Mouse (Mus musculus) heart, embryonic 11.5 days (tissue): ENCODE measurements around the gene Sox5. TPM values are rescaled to one million over a fixed set of nuclear protein-coding genes. Genes with fewer than 3 reads are reported as not detected.

Experiments
- ATAC-seq: fragments of 200-750 bp; cut with Nextera tagmentation; replicated peaks from 2 replicates; pipeline ENCODE4 v1.8.0; 2017; ENCODE audit warnings: moderate library complexity; ENCODE audit not compliant: insufficient number of reproducible peaks, low FRiP score, low TSS enrichment
- H3K27ac ChIP-seq: fragments of 300-500 bp; sonication (generic); 2 replicates; pipeline ENCODE4 v1.5.1; 2014; ENCODE audit warnings: mild to moderate bottlenecking, low read depth, low read length
- H3K27me3 ChIP-seq: fragments of 300-500 bp; sonication (generic); 2 replicates; pipeline ENCODE4 v1.6.1; 2014; ENCODE audit warnings: mild to moderate bottlenecking, low read length, mixed read lengths; ENCODE audit not compliant: control insufficient read depth, insufficient read depth
- H3K36me3 ChIP-seq: fragments of 300-500 bp; sonication (generic); 2 replicates; pipeline ENCODE4 v1.6.1; 2014; ENCODE audit warnings: mild to moderate bottlenecking, low read length, moderate library complexity, mixed read lengths; ENCODE audit not compliant: control insufficient read depth, insufficient read depth
- H3K4me1 ChIP-seq: fragments of 300-500 bp; sonication (generic); 2 replicates; pipeline ENCODE4 v1.6.1; 2014; ENCODE audit warnings: low read length; ENCODE audit not compliant: control insufficient read depth, insufficient read depth
- H3K4me2 ChIP-seq: fragments of 300-500 bp; sonication (generic); 2 replicates; pipeline ENCODE4 v1.6.1; 2014; ENCODE audit warnings: mild to moderate bottlenecking, moderate library complexity
- H3K4me3 ChIP-seq: fragments of 300-500 bp; sonication (generic); 2 replicates; pipeline ENCODE4 v1.5.1; 2014; ENCODE audit warnings: low read depth, low read length
- H3K9ac ChIP-seq: fragments of 300-500 bp; sonication (generic); 2 replicates; pipeline ENCODE4 v1.6.1; 2014; ENCODE audit warnings: mild to moderate bottlenecking, low read depth, low read length, moderate library complexity
- H3K9me3 ChIP-seq: fragments of 300-500 bp; sonication (generic); replicated peaks from 2 replicates; pipeline ENCODE4 v1.6.1; 2016; ENCODE audit warnings: low read length; ENCODE audit not compliant: control insufficient read depth
- WGBS: fragments of 180-500 bp; shearing (Covaris S2); extraction: QIAGEN DNeasy Blood & Tissue Kit; methylation state at CpG from one replicate; pipeline ENCODE4 v1.1.7; 2014; ENCODE audit not compliant: insufficient replicate concordance; 5-methylcytosine and 5-hydroxymethylcytosine counted together
- polyA plus RNA-seq: library from polyadenylated mRNA; unstranded; fragments of >200 nt; fragmentation: Nextera tagmentation; extraction: Ambion mirVana; gene quantifications from 2 replicates; pipeline ENCODE4 v1.2.1, GENCODE M21; 2014

Gene Sox5
- polyA plus RNA-seq, 1 experiment from 2014 or later, result 16.2 TPM

DNA sequence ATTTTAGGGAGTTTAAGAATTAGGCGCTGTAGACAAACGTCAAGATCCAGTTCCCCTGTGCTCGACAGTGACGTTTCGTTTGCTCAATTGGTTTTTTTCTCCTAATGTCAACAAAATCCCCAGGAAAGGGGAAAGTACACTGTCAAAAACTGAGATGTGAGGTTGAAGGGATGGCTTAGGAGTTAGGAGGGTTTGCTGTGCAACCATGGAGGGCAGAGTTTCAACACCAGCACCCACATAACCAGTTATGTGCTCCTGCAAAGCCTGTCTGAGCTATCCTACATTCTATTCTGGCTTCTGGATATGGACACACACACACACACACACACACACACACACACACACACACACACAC lies 277.6 kb downstream of the Sox5 start:
- WGBS, result 73% methylated on average over 5 of the region's 5 CpGs
- H3K36me3 ChIP-seq, result no peaks in the 10 kb centered on the region
- no peaks in the 10 kb centered on the region for H3K9me3 ChIP-seq
- no peak for ATAC-seq
- no peaks in the 10 kb centered on the region for H3K27me3 ChIP-seq
- no peaks in the 10 kb centered on the region for H3K4me1 ChIP-seq
- no peak overlapping the region for H3K9ac ChIP-seq
- no peak overlapping the region for H3K4me3 ChIP-seq
- no peak overlapping the region for H3K27ac ChIP-seq
- no peak overlapping the region for H3K4me2 ChIP-seq

DNA sequence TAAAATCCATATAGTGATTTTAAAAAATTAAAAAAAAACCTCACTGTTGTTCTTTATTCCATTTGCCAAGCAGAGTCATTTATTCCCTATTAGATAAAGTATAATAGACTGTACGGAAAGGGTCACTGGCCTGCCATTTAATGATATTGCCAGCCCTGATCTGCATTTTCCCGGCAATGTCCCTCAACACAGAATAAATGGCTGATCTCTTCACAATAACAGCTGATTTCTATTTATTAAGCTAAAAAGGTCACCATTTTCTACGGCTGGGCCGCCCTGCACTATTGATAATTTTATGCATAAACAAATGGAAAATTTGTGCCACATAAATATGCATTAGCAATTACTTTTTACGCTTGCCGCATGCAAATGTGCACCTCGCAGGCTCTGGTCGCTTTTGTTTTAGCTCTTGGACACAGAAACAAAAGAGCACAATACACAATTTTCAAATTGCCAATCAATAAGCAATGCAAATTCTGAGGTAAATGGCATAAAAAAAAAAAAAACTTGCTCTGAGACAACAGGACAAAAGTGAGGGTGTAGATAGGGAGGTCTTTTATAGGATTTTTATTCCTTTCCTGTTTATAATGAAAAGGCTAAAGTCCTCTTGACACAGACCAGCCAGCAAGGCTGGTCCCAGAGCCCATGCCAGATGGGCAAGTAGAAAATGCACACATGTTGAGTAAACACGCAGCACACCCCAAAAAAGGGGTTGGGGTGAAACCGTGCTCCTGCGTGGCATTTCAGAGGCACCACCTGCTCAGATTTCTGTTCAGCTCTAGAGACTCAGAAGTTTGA lies 278.2 kb downstream of the Sox5 start:
- no peak overlapping the region for H3K4me2 ChIP-seq
- no peaks in the 10 kb centered on the region for H3K36me3 ChIP-seq
- H3K27me3 ChIP-seq, result no peaks in the 10 kb centered on the region
- no peaks in the 10 kb centered on the region for H3K9me3 ChIP-seq
- H3K4me3 ChIP-seq, result no peak overlapping the region
- no peak for ATAC-seq
- 88% methylated on average over 11 of the region's 11 CpGs for WGBS
- H3K4me1 ChIP-seq, result no peaks in the 10 kb centered on the region
- no peak overlapping the region for H3K27ac ChIP-seq
- no peak overlapping the region for H3K9ac ChIP-seq

- Histone ChIP-seq H3K36me3 (no peaks in the 10 kb centered on the region), H3K27me3 (no peaks in the 10 kb centered on the region), H3K27ac (no peak overlapping the region), H3K9me3 (no peaks in the 10 kb centered on the region), H3K4me1 (no peaks in the 10 kb centered on the region), H3K4me3 (no peak overlapping the region), H3K9ac (no peak overlapping the region), H3K4me2 (no peak overlapping the region)
- WGBS, result 78% methylated on average over 5 of the region's 5 CpGs
- ATAC-seq, result no peak
These were observed 280.3 kb downstream of the Sox5 start for GRCm38 (mm10) chr6:144501439-144501838.

- H3K27ac ChIP-seq, result no peak overlapping the region
- H3K36me3 ChIP-seq, result no peaks in the 10 kb centered on the region
- no peak overlapping the region for H3K4me2 ChIP-seq
- no peak overlapping the region for H3K9ac ChIP-seq
- no peaks in the 10 kb centered on the region for H3K4me1 ChIP-seq
- WGBS, result 87% methylated on average over 5 of the region's 5 CpGs
- no peaks in the 10 kb centered on the region for H3K9me3 ChIP-seq
- H3K4me3 ChIP-seq, result no peak overlapping the region
- ATAC-seq, result no peak
- H3K27me3 ChIP-seq, result no peaks in the 10 kb centered on the region
These were observed 283.6 kb downstream of the Sox5 start for GRCm38 (mm10) chr6:144498177-144498576.

DNA sequence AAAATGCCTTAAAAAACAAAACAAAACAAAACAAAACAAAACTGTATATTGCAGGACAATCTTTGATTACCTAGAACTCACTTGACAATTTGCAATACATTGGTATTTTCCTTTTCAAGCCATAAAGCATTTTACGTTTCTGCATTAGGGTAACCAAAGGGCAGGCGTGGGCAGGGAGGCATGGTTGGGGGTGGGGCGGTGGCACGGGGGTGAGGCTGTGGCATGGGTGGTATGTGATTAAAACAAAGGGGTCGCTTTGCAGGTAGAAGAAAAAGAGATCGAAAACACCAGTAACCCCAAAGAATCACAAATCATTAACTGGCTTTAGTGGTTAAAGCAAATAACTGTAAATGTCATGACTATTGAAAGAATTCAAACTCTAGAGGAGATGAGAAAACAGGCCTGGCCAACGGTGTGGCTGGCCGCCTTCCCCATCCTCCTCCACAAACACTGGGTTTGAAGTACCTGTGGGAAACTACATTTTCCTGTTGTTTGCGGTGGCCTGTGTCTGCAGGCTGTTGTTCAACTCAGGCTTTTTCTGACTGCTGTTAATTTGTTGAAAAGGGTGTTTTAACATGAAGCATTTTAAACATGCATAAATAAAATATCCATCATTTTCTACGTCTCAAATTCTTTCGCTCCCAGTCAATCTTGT lies 289.9 kb downstream of the Sox5 start:
- no peak for ATAC-seq
- Histone ChIP-seq H3K4me1 (no peaks in the 10 kb centered on the region), H3K36me3 (no peaks in the 10 kb centered on the region), H3K27ac (no peak overlapping the region), H3K4me2 (no peak overlapping the region), H3K27me3 (no peaks in the 10 kb centered on the region), H3K9ac (no peak overlapping the region), H3K9me3 (peaks cover 7% of the 10 kb centered on the region), H3K4me3 (no peak overlapping the region)
- WGBS, result 75% methylated on average over 11 of the region's 11 CpGs

GRCm38 (mm10) chr6:144490896-144491295 lies 290.9 kb downstream of the Sox5 start:
- WGBS, result 93% methylated on average over 5 of the region's 5 CpGs
- H3K9ac ChIP-seq, result no peak overlapping the region

GRCm38 (mm10) chr6:144485578-144485977 lies 296.2 kb downstream of the Sox5 start:
- Histone ChIP-seq H3K27me3 (no peaks in the 10 kb centered on the region), H3K4me1 (no peaks in the 10 kb centered on the region), H3K4me3 (no peak overlapping the region), H3K9ac (no peak overlapping the region), H3K9me3 (peaks cover 11% of the 10 kb centered on the region), H3K27ac (no peak overlapping the region), H3K4me2 (no peak overlapping the region), H3K36me3 (no peaks in the 10 kb centered on the region)
- WGBS, result 78% methylated on average over 6 of the region's 6 CpGs
- ATAC-seq, result no peak

More at GRCm38 (mm10) chr6:144490896-144491295, 290.9 kb downstream of the Sox5 start:
- H3K4me2 ChIP-seq, result no peak overlapping the region
- H3K27me3 ChIP-seq, result no peaks in the 10 kb centered on the region
- no peak for ATAC-seq
- H3K9me3 ChIP-seq, result peaks cover 11% of the 10 kb centered on the region
- H3K4me3 ChIP-seq, result no peak overlapping the region
- H3K4me1 ChIP-seq, result no peaks in the 10 kb centered on the region
- H3K27ac ChIP-seq, result no peak overlapping the region
- no peaks in the 10 kb centered on the region for H3K36me3 ChIP-seq

GRCm38 (mm10) chr6:144483166-144483565 lies 298.6 kb downstream of the Sox5 start:
- Histone ChIP-seq H3K4me3 (no peak overlapping the region), H3K9me3 (peaks cover 11% of the 10 kb centered on the region), H3K4me2 (no peak overlapping the region), H3K27me3 (no peaks in the 10 kb centered on the region), H3K4me1 (no peaks in the 10 kb centered on the region), H3K27ac (no peak overlapping the region), H3K36me3 (no peaks in the 10 kb centered on the region), H3K9ac (no peak overlapping the region)
- no peak for ATAC-seq
- WGBS, result 84% methylated on average over 4 of the region's 4 CpGs
